21 mouse cellular contexts compared by ENCODE assay signal in the genomic region with DNA sequence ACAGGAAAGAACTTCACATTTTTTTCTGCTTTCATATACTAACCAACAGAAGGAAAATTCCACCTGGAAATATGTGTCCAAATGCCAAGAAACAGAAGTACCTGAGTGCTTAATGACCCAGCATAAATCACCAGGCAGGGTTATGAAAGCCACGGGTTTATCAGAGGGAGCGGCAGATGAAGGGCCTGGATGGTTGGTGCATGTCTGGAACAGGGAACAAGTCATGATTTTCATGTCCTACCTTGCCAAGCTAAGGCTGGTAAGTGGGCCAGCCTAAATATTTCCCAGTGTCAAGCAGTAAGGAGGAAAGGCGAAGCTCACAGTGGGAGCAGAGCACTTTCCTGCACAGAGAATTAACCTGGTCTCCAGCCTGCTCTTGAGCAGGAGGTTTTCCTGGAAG.
DNase-seq lines count a peak whose midpoint lies in the region; ATAC-seq and TF ChIP-seq lines count a peak whose summit lies in the region.
"Had no signal": no experiment of that assay in that cellular context is flagged by ENCODE, and none has a peak within 500 bp of the region (broad histone marks: within the 10 kb centered on the region; RNA-seq: fewer than 3 reads in every experiment).

No protein-coding gene starts in this region.

- TF ChIP-seq EP300 in lung, postnatal 0 days (IDR thresholded peaks at IDR 0.05) = no peak
- TF ChIP-seq EP300 in stomach, postnatal 0 days (optimal IDR thresholded peaks at IDR 0.05) = no peak

- ATAC-seq in lung, postnatal 0 days = peak; percentile 32; the same call in 1 of the 2 replicates
- no peak for ATAC-seq in intestine, embryonic 14.5 days (replicated peaks; ENCODE audit: low FRiP score, low TSS enrichment, low read depth)
- ATAC-seq in intestine, embryonic 16.5 days = peak; percentile 91
- peak; percentile 67 for ATAC-seq in stomach, postnatal 0 days (ENCODE audit: low FRiP score, low TSS enrichment)
- ATAC-seq: activated CD4-positive, CD25-positive, alpha-beta regulatory T cell, adult 4 months; forebrain, embryonic 16.5 days; Patski had no signal

- DNase-seq in lung, postnatal 0 days (ENCODE audit: low spot score) = peak; percentile 18
- no peak for DNase-seq in lung, adult 2 months
- peak; percentile 55 for DNase-seq in intestine, embryonic 14.5 days (ENCODE audit: low spot score)
- DNase-seq in stomach, postnatal 0 days (ENCODE audit: low spot score) = no peak
- DNase-seq in layer of hippocampus, postnatal 25 days (ENCODE audit: extremely low spot score in 1 of 2, low spot score in 1 of 2) = no peak
- DNase-seq: adrenal gland, postnatal 14 days; cerebellum, adult 11-12 months; cerebellum, adult 9-11 months; cerebellum, postnatal 36 days; gastrocnemius, postnatal 14 days; heart, adult 2 months; heart, postnatal 14 days had no signal

- no peak overlapping the region for H3K4me3 ChIP-seq in lung, postnatal 0 days (ENCODE audit: low read depth, low read length)
- H3K4me3 ChIP-seq in lung, adult 2 months (replicated peaks; ENCODE audit: extremely low read depth, low read depth, low read length) = no peak overlapping the region
- no peak overlapping the region for H3K4me3 ChIP-seq in intestine, embryonic 14.5 days (ENCODE audit: low read depth, low read length)
- no peak overlapping the region for H3K4me3 ChIP-seq in intestine, embryonic 16.5 days (ENCODE audit: low read length)
- no peak overlapping the region for H3K4me3 ChIP-seq in stomach, postnatal 0 days (ENCODE audit: low read depth, low read length)
- H3K4me3 ChIP-seq: embryonic facial prominence, embryonic 13.5 days; forebrain, embryonic 12.5 days; heart, adult 2 months; heart, embryonic 15.5 days had no signal

- no peak overlapping the region for H3K4me2 ChIP-seq in lung, postnatal 0 days (replicated peaks; ENCODE audit: low read depth, low read length)
- no peak overlapping the region for H3K4me2 ChIP-seq in intestine, embryonic 14.5 days (ENCODE audit: low read length)
- H3K4me2 ChIP-seq in intestine, embryonic 16.5 days (ENCODE audit: low read depth, low read length) = no peak overlapping the region
- no peak overlapping the region for H3K4me2 ChIP-seq in stomach, postnatal 0 days (replicated peaks; ENCODE audit: low read depth)
- H3K4me2 ChIP-seq: embryonic facial prominence, embryonic 13.5 days; forebrain, embryonic 12.5 days; heart, embryonic 11.5 days; heart, embryonic 15.5 days had no signal

- no peaks in the 10 kb centered on the region for H3K36me3 ChIP-seq in lung, postnatal 0 days (ENCODE audit: insufficient read depth, low read length)
- H3K36me3 ChIP-seq in intestine, embryonic 14.5 days (ENCODE audit: control insufficient read depth, insufficient read depth, low read length) = no peaks in the 10 kb centered on the region
- H3K36me3 ChIP-seq in intestine, embryonic 16.5 days (ENCODE audit: control insufficient read depth, insufficient read depth, low read length) = no peaks in the 10 kb centered on the region
- H3K36me3 ChIP-seq in stomach, postnatal 0 days (ENCODE audit: control insufficient read depth, insufficient read depth, low read length) = no peaks in the 10 kb centered on the region
- H3K36me3 ChIP-seq: embryonic facial prominence, embryonic 13.5 days; forebrain, embryonic 12.5 days; heart, embryonic 15.5 days had no signal

- H3K9me3 ChIP-seq in lung, postnatal 0 days (ENCODE audit: low read length) = no peaks in the 10 kb centered on the region
- no peaks in the 10 kb centered on the region for H3K9me3 ChIP-seq in intestine, embryonic 14.5 days (ENCODE audit: control insufficient read depth, low read length)
- no peaks in the 10 kb centered on the region for H3K9me3 ChIP-seq in intestine, embryonic 16.5 days (ENCODE audit: control insufficient read depth, low read length)
- H3K9me3 ChIP-seq in stomach, postnatal 0 days (ENCODE audit: control insufficient read depth, low read length) = no peaks in the 10 kb centered on the region
- H3K9me3 ChIP-seq: embryonic facial prominence, embryonic 13.5 days; forebrain, embryonic 12.5 days; heart, embryonic 15.5 days had no signal

- TF ChIP-seq POLR2A in lung, adult 2 months (IDR thresholded peaks at IDR 0.05; ENCODE audit: borderline replicate concordance, extremely low read depth, low read depth, low read length) = no peak

- no peaks in the 10 kb centered on the region for H3K27me3 ChIP-seq in lung, postnatal 0 days (replicated peaks; ENCODE audit: insufficient read depth, low read length)
- H3K27me3 ChIP-seq in intestine, embryonic 14.5 days (replicated peaks; ENCODE audit: control insufficient read depth, insufficient read depth, low read length) = no peaks in the 10 kb centered on the region
- H3K27me3 ChIP-seq in intestine, embryonic 16.5 days (replicated peaks; ENCODE audit: control insufficient read depth, insufficient read depth, low read length) = no peaks in the 10 kb centered on the region
- H3K27me3 ChIP-seq in stomach, postnatal 0 days (ENCODE audit: control insufficient read depth, insufficient read depth, low read length) = no peaks in the 10 kb centered on the region
- H3K27me3 ChIP-seq: CH12.LX; embryonic facial prominence, embryonic 13.5 days; forebrain, embryonic 12.5 days; heart, embryonic 15.5 days; Patski had no signal

- H3K9ac ChIP-seq in lung, postnatal 0 days (replicated peaks; ENCODE audit: low read depth) = no peak overlapping the region
- H3K9ac ChIP-seq in intestine, embryonic 14.5 days (ENCODE audit: low read length) = no peak overlapping the region
- H3K9ac ChIP-seq in intestine, embryonic 16.5 days (ENCODE audit: low read depth, low read length) = no peak overlapping the region
- no peak overlapping the region for H3K9ac ChIP-seq in stomach, postnatal 0 days (ENCODE audit: low read length)
- H3K9ac ChIP-seq: embryonic facial prominence, embryonic 13.5 days; forebrain, embryonic 12.5 days; heart, embryonic 15.5 days had no signal

- no peak for TF ChIP-seq CTCF in lung, postnatal 0 days (IDR thresholded peaks at IDR 0.05)
- TF ChIP-seq CTCF in lung, adult 2 months (IDR thresholded peaks at IDR 0.05; ENCODE audit: insufficient read depth, low read length) = no peak
- TF ChIP-seq CTCF in stomach, postnatal 0 days (IDR thresholded peaks at IDR 0.05; ENCODE audit: low read depth) = no peak

- H3K27ac ChIP-seq in lung, postnatal 0 days (ENCODE audit: low read length) = no peak overlapping the region
- no peak overlapping the region for H3K27ac ChIP-seq in intestine, embryonic 14.5 days (ENCODE audit: low read depth)
- no peak overlapping the region for H3K27ac ChIP-seq in intestine, embryonic 16.5 days (ENCODE audit: low read length)
- peak overlapping the region; percentile 75 for H3K27ac ChIP-seq in stomach, postnatal 0 days (replicated peaks)
- H3K27ac ChIP-seq: embryonic facial prominence, embryonic 13.5 days; forebrain, embryonic 12.5 days; heart, adult 2 months; heart, embryonic 15.5 days had no signal

- H3K4me1 ChIP-seq in lung, postnatal 0 days (ENCODE audit: insufficient read depth, low read depth, low read length) = no peaks in the 10 kb centered on the region
- H3K4me1 ChIP-seq in lung, adult 2 months (ENCODE audit: control insufficient read depth, insufficient read depth, low read length) = no peaks in the 10 kb centered on the region
- no peaks in the 10 kb centered on the region for H3K4me1 ChIP-seq in intestine, embryonic 14.5 days (replicated peaks; ENCODE audit: control insufficient read depth, insufficient read depth, low read length)
- no peaks in the 10 kb centered on the region for H3K4me1 ChIP-seq in intestine, embryonic 16.5 days (ENCODE audit: control insufficient read depth, insufficient read depth, low read length)
- H3K4me1 ChIP-seq in stomach, postnatal 0 days (replicated peaks; ENCODE audit: control insufficient read depth, insufficient read depth) = no peaks in the 10 kb centered on the region
- H3K4me1 ChIP-seq: embryonic facial prominence, embryonic 13.5 days; forebrain, embryonic 12.5 days; heart, embryonic 15.5 days had no signal

- 51% methylated on average over 3 of the region's 3 CpGs for WGBS in lung, postnatal 0 days
- 75% methylated on average over 3 of the region's 3 CpGs for WGBS in lung, adult 2 months
- WGBS in intestine, embryonic 14.5 days = 57% methylated on average over 3 of the region's 3 CpGs
- 46% methylated on average over 3 of the region's 3 CpGs for WGBS in intestine, embryonic 16.5 days
- WGBS in stomach, postnatal 0 days = 64% methylated on average over 3 of the region's 3 CpGs

Comparison
In these comparisons a context has a peak if more than half of its experiments do, and no peak if none do; other contexts are left out.
1. DNase-seq: peak in lung, postnatal 0 days (single experiment) and intestine, embryonic 14.5 days (single experiment); none in lung, adult 2 months (single experiment), stomach, postnatal 0 days (single experiment) and layer of hippocampus, postnatal 25 days (0 of 2).